ENCODE assay signal across 9 mouse cellular contexts in genomic region chr10:93736114-93736645, GRCm38 (mm10).
DNase-seq lines count a peak whose midpoint lies in the region; ATAC-seq and TF ChIP-seq lines count a peak whose summit lies in the region.
"Had no signal": no experiment of that assay in that cellular context is flagged by ENCODE, and none has a peak within 500 bp of the region (broad histone marks: within the 10 kb centered on the region; RNA-seq: fewer than 3 reads in every experiment).

No protein-coding gene starts in this region.

- peak; percentile 51 for DNase-seq in liver
- DNase-seq in brain, embryonic 14.5 days (ENCODE audit: low read depth), result peak; percentile 81
- DNase-seq in heart, adult 9 months (ENCODE audit: low spot score in 2 of 2), result peak; percentile 77
- DNase-seq in ovary, postnatal 14 days (ENCODE audit: low spot score), result peak; percentile 28
- no peak for DNase-seq in thymus, postnatal 0 days (ENCODE audit: low spot score)

- H3K27ac ChIP-seq in liver, embryonic 12.5 days, result no peak overlapping the region
- no peak overlapping the region for H3K27ac ChIP-seq in kidney, embryonic 14.5 days (ENCODE audit: low read depth, low read length)
- H3K27ac ChIP-seq: liver, embryonic 15.5 days had no signal

- H3K9me3 ChIP-seq in liver, embryonic 12.5 days (replicated peaks), result no peaks in the 10 kb centered on the region
- H3K9me3 ChIP-seq in kidney, embryonic 14.5 days (ENCODE audit: control insufficient read depth, low read length), result no peaks in the 10 kb centered on the region
- H3K9me3 ChIP-seq: liver, embryonic 15.5 days had no signal

- ATAC-seq in liver, embryonic 12.5 days, result no peak
- peak; percentile 75; the same call in 1 of the 2 replicates for ATAC-seq in kidney, embryonic 14.5 days (ENCODE audit: low FRiP score, low TSS enrichment)
- no peak for ATAC-seq in frontal cortex, adult (ENCODE audit: low TSS enrichment)

- no peak overlapping the region for H3K9ac ChIP-seq in liver, embryonic 12.5 days
- no peak overlapping the region for H3K9ac ChIP-seq in kidney, embryonic 14.5 days (ENCODE audit: low read depth, low read length)
- H3K9ac ChIP-seq: liver, embryonic 15.5 days had no signal

- H3K36me3 ChIP-seq in liver, embryonic 12.5 days, result no peaks in the 10 kb centered on the region
- no peaks in the 10 kb centered on the region for H3K36me3 ChIP-seq in kidney, embryonic 14.5 days (ENCODE audit: control insufficient read depth, insufficient read depth, low read length)
- H3K36me3 ChIP-seq: liver, embryonic 15.5 days had no signal

- 65% methylated on average over 6 of the region's 6 CpGs for WGBS in liver, embryonic 12.5 days (ENCODE audit: insufficient replicate concordance)
- 14% methylated on average over 6 of the region's 6 CpGs for WGBS in kidney, embryonic 14.5 days

- no peak for TF ChIP-seq POLR2A in brain, embryonic 14.5 days (IDR thresholded peaks at IDR 0.05; ENCODE audit: borderline replicate concordance, extremely low read depth, insufficient read depth, insufficient read length, poor library complexity, severe bottlenecking)

- peaks cover 32% of the 10 kb centered on the region for H3K4me1 ChIP-seq in liver, embryonic 12.5 days
- H3K4me1 ChIP-seq in kidney, embryonic 14.5 days (ENCODE audit: control insufficient read depth, insufficient read depth, low read length), result no peaks in the 10 kb centered on the region; the same call in 1 of the 2 replicates

- H3K4me2 ChIP-seq in liver, embryonic 12.5 days, result no peak overlapping the region
- H3K4me2 ChIP-seq in kidney, embryonic 14.5 days (replicated peaks; ENCODE audit: low read depth, low read length), result no peak overlapping the region
- H3K4me2 ChIP-seq: liver, embryonic 15.5 days had no signal

- H3K4me3 ChIP-seq in liver, embryonic 12.5 days, result no peak overlapping the region
- H3K4me3 ChIP-seq in kidney, embryonic 14.5 days (ENCODE audit: low read length), result no peak overlapping the region
- H3K4me3 ChIP-seq: liver, embryonic 15.5 days had no signal

- H3K27me3 ChIP-seq in liver, embryonic 12.5 days (replicated peaks), result no peaks in the 10 kb centered on the region
- no peaks in the 10 kb centered on the region for H3K27me3 ChIP-seq in kidney, embryonic 14.5 days (ENCODE audit: control insufficient read depth, insufficient read depth, low read length)
- H3K27me3 ChIP-seq: liver, embryonic 15.5 days had no signal

- no peak for TF ChIP-seq CTCF in brain, embryonic 14.5 days (IDR thresholded peaks at IDR 0.05; ENCODE audit: borderline replicate concordance, extremely low read depth, insufficient read depth, insufficient read length)
